Mouse (Mus musculus): ENCODE data around the gene Serinc4. TPM values are rescaled to one million over a fixed set of nuclear protein-coding genes. Genes with fewer than 3 reads are reported as not detected.
"Not testable (repeated sequence)": the region's sequence is repeated elsewhere in the genome, so short reads cannot be mapped to it uniquely, and the experiment has no call there.

Serinc4 gene
- polyA plus RNA-seq, 1 experiment = not detected

DNA sequence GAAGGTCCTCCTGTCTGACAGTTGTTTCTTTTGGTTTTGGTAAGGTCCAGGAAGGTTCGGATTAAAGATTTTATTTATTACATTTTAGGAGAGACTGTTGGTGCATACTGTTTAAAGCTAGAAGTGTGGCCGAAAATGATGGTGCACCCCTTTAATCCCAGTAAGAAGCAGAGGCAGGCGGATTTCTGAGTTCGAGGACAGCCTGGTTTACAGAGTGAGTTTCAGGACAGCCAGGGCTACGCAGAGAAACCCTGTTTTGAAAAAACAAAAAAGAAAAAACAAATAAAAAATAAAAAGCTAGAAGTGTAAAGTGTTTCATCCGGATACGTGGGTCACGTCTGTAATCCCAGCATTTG is 17.6 kb upstream of the Serinc4 start:
- 20% methylated on average over 8 of the region's 8 CpGs for WGBS

GRCm38 (mm10) chr2:121473301-121474179 is 17.0 kb upstream of the Serinc4 start, which contains the start of gene Mfap1b:
Mfap1b (minus strand) TSS chr2:121474067.
- 5% methylated on average over 41 of the region's 41 CpGs for WGBS
- Histone ChIP-seq H3K27ac (ENCODE audit: control insufficient read depth, insufficient read depth, low read depth, low read length, poor library complexity) (peak within 1 kb of the TSS; percentile 77), H3K4me3 (replicated peaks; ENCODE audit: control insufficient read depth, low read depth, low read length) (peak within 1 kb of the TSS; percentile 89)
- TF ChIP-seq POLR2A (IDR thresholded peaks at IDR 0.05; ENCODE audit: borderline replicate concordance, control insufficient read depth, low read depth, low read length) = peak; percentile 90
- H3K4me1 ChIP-seq (ENCODE audit: control insufficient read depth, insufficient read depth, low read length) = not testable (repeated sequence)

More for the DNA sequence above, 17.6 kb upstream of the Serinc4 start:
- TF ChIP-seq POLR2A (IDR thresholded peaks at IDR 0.05; ENCODE audit: borderline replicate concordance, control insufficient read depth, low read depth, low read length) (no peak), CTCF (IDR thresholded peaks at IDR 0.05; ENCODE audit: control insufficient read depth, insufficient read depth, low read length) (no peak)
- H3K4me3 ChIP-seq (replicated peaks; ENCODE audit: control insufficient read depth, low read depth, low read length) = peak overlapping the region; percentile 89
- peak overlapping the region; percentile 77; the same call in 1 of the 2 replicates for H3K27ac ChIP-seq (ENCODE audit: control insufficient read depth, insufficient read depth, low read depth, low read length, poor library complexity)
- H3K4me1 ChIP-seq (ENCODE audit: control insufficient read depth, insufficient read depth, low read length) = no peaks in the 10 kb centered on the region; the same call in 1 of the 2 replicates

DNA sequence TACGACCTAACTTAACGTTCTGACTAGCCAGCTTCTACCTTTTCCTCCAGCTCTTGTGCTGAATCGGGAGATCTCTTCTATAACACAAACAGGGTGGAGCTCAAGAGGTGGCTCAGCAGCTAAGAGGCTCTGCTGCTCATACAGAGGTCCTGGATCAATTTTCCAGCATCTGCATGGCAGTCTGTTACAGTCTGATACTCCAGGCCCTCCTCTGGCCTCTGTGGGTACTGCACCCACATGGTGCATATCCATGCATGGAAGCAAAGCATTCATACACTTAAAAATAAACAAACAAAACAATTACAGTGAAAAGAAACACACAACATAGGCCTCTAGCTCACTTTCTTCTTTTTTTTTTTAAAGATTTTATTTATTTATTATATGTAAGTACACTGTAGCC is 16.2 kb upstream of the Serinc4 start:
- not testable (repeated sequence) for H3K4me1 ChIP-seq (ENCODE audit: control insufficient read depth, insufficient read depth, low read length); H3K4me3 ChIP-seq (replicated peaks; ENCODE audit: control insufficient read depth, low read depth, low read length)
- 89% methylated on average over 3 of the region's 3 CpGs for WGBS

DNA sequence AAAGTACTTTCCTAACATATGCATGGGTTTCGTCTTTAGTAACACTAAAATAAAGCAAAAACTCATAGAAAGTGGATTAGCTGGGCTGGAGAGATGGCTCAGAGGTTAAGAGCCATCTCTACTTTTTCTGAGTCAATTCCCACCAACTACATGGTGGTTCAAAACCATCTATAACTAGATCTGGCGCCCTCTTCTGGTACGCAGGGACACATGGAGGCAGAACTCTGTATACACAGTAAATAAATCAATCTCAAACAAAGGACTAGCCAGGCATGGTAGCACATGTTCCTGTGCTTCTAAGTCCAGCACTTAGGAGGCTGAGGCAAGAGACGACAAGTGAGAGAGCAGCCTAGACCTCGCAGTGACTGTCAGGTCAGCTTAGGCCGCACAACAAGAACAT is 12.4 kb upstream of the Serinc4 start:
- H3K4me3 ChIP-seq (replicated peaks; ENCODE audit: control insufficient read depth, low read depth, low read length); H3K4me1 ChIP-seq (ENCODE audit: control insufficient read depth, insufficient read depth, low read length); H3K27ac ChIP-seq (ENCODE audit: control insufficient read depth, insufficient read depth, low read depth, low read length, poor library complexity): not testable (repeated sequence)
- WGBS = 65% methylated on average over 4 of the region's 6 CpGs

More for the DNA sequence above, 16.2 kb upstream of the Serinc4 start:
- H3K27ac ChIP-seq (ENCODE audit: control insufficient read depth, insufficient read depth, low read depth, low read length, poor library complexity) = not testable (repeated sequence)

- TF ChIP-seq POLR2A (IDR thresholded peaks at IDR 0.05; ENCODE audit: borderline replicate concordance, control insufficient read depth, low read depth, low read length) (no peak), CTCF (IDR thresholded peaks at IDR 0.05; ENCODE audit: control insufficient read depth, insufficient read depth, low read length) (no peak)
- no peaks in the 10 kb centered on the region; the same call in 1 of the 2 replicates for H3K4me1 ChIP-seq (ENCODE audit: control insufficient read depth, insufficient read depth, low read length)
- H3K27ac ChIP-seq (ENCODE audit: control insufficient read depth, insufficient read depth, low read depth, low read length, poor library complexity) = no peak overlapping the region
- 80% methylated on average over 2 of the region's 2 CpGs for WGBS
- no peak overlapping the region for H3K4me3 ChIP-seq (replicated peaks; ENCODE audit: control insufficient read depth, low read depth, low read length)
Observed at GRCm38 (mm10) chr2:121460071-121460470, 3.5 kb upstream of the Serinc4 start.

GRCm38 (mm10) chr2:121455534-121455933 is 1.0 kb downstream of the Serinc4 start:
- Histone ChIP-seq H3K4me1 (ENCODE audit: control insufficient read depth, insufficient read depth, low read length) (no peaks in the 10 kb centered on the region; the same call in 1 of the 2 replicates), H3K27ac (ENCODE audit: control insufficient read depth, insufficient read depth, low read depth, low read length, poor library complexity) (no peak overlapping the region), H3K4me3 (replicated peaks; ENCODE audit: control insufficient read depth, low read depth, low read length) (no peak overlapping the region)
- WGBS = 85% methylated on average over 5 of the region's 5 CpGs
- no peak for TF ChIP-seq CTCF (IDR thresholded peaks at IDR 0.05; ENCODE audit: control insufficient read depth, insufficient read depth, low read length)
- peak; percentile 21; the same call in 1 of the 2 replicates for TF ChIP-seq POLR2A (IDR thresholded peaks at IDR 0.05; ENCODE audit: borderline replicate concordance, control insufficient read depth, low read depth, low read length)

GRCm38 (mm10) chr2:121453917-121454316 is 2.7 kb downstream of the Serinc4 start:
- no peak overlapping the region for H3K27ac ChIP-seq (ENCODE audit: control insufficient read depth, insufficient read depth, low read depth, low read length, poor library complexity)
- TF ChIP-seq CTCF (IDR thresholded peaks at IDR 0.05; ENCODE audit: control insufficient read depth, insufficient read depth, low read length) (no peak), POLR2A (IDR thresholded peaks at IDR 0.05; ENCODE audit: borderline replicate concordance, control insufficient read depth, low read depth, low read length) (no peak)
- whole genome bisulfite sequencing = 95% methylated on average over 6 of the region's 6 CpGs
- no peaks in the 10 kb centered on the region; the same call in 1 of the 2 replicates for H3K4me1 ChIP-seq (ENCODE audit: control insufficient read depth, insufficient read depth, low read length)
- H3K4me3 ChIP-seq (replicated peaks; ENCODE audit: control insufficient read depth, low read depth, low read length) = no peak overlapping the region

DNA sequence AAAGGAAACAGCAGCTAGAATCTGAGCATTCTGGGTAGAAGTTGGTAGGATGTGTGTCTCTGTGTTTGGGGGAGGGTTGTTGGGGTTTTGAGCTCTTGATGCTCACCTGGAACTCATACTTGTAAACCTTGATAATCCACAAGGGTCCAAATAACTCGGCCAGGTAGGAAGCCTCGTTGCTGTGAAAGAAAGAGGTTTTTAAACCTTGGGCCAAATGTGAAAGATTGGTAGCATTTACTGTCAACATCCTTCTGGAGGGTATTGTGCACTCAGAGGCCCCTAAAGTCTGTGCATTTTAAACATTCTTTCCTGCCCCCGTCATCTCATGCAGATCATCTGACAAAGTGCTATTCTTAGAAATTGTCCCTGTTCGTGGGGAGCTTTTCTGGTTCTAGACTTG is 3.6 kb downstream of the Serinc4 start, which contains the start of gene Hypk:
Hypk (plus strand) TSS at position 301 of the 400 bp plus-strand sequence.
- Histone ChIP-seq H3K4me3 (replicated peaks; ENCODE audit: control insufficient read depth, low read depth, low read length) (no peak within 1 kb of the TSS), H3K27ac (ENCODE audit: control insufficient read depth, insufficient read depth, low read depth, low read length, poor library complexity) (no peak within 1 kb of the TSS), H3K4me1 (ENCODE audit: control insufficient read depth, insufficient read depth, low read length) (no peaks in the 10 kb centered on the region; the same call in 1 of the 2 replicates)
- 68% methylated on average over 4 of the region's 4 CpGs for WGBS
- TF ChIP-seq POLR2A (IDR thresholded peaks at IDR 0.05; ENCODE audit: borderline replicate concordance, control insufficient read depth, low read depth, low read length) = no peak
- no peak for TF ChIP-seq CTCF (IDR thresholded peaks at IDR 0.05; ENCODE audit: control insufficient read depth, insufficient read depth, low read length)
